Mouse (Mus musculus) neutrophil, adult 5-6 weeks (primary cell): ENCODE data around the gene Itga6. TPM values are rescaled to one million over a fixed set of nuclear protein-coding genes. Genes with fewer than 3 reads are reported as not detected.
"Not testable (repeated sequence)": the region's sequence is repeated elsewhere in the genome, so short reads cannot be mapped to it uniquely, and the experiment has no call there.

Experiments
- ATAC-seq: fragments of 151-379, 151-347 bp; 2 replicates; pipeline ENCODE4 v1.8.0; 2017; ENCODE audit warnings: mild to moderate bottlenecking, moderate TSS enrichment; ENCODE audit not compliant: insufficient number of reproducible peaks, poor library complexity, low FRiP score, severe bottlenecking; ENCODE audit errors: extremely low read depth
- total RNA-seq: library from RNA; stranded (forward); fragments of 200-1000 nt; gene quantifications from 2 replicates; pipeline ENCODE4 v1.2.3, GENCODE M21; 2017

Itga6 gene
- total RNA-seq, result 57.4 and 59.8 TPM in 2 replicates

DNA sequence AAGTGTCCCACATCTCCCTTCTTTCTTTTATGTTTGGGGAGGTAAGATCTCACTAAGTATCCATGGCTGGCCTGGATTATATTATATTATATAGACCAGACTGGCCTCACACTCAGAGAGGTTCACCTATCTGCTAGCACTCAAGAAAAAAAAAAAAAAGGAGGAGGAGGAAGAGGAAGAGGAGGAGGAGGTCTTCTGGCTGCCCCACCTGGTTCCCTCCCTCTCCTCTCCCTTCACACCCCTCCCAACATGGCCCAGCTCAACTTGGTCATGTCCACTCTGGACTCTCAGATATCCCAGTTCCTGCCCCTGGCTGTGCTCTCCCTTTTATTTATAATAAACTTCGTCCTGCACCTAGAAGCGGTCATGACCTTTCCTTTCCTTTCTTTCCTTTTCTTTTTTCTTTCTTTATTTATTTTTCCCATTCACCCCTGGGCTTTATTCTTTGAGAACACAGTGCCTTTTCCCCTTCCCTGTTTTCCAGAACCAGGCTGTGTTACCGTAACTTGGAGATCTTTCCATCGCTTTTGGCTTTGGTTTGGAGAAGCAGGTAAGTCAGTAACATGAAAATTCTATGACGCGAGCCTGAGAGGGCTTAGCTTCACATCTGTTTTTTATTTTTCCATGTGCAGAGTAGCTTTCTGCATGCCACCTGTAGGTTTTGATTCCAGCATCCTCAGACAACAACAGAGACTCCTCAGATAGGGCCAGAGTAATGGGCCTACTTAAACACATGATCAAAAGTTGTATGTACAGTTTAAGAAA is at the start of gene Itga6:
Itga6 (plus strand) TSS at position 7 of the 765 bp plus-strand sequence.
- ATAC-seq, result no peak

DNA sequence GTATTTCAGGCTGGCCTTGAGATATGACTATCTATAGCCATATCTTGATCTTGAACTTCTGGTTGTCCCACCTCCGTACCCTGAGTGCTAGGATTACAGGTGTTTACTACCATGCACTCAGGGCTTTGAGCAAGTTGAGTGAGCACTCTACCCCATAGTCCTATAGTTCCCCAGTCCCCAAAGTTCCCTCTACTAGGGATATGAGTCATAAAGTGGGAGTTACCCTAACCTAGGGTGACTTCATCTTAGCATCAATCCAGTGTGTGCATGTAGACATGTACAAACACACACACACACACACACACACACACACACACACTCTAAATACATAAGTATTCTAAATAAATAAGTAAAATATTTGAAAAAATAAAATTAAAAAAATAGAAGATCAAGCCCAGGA is 48.6 kb upstream of the Itga6 start:
- no peak for ATAC-seq

DNA sequence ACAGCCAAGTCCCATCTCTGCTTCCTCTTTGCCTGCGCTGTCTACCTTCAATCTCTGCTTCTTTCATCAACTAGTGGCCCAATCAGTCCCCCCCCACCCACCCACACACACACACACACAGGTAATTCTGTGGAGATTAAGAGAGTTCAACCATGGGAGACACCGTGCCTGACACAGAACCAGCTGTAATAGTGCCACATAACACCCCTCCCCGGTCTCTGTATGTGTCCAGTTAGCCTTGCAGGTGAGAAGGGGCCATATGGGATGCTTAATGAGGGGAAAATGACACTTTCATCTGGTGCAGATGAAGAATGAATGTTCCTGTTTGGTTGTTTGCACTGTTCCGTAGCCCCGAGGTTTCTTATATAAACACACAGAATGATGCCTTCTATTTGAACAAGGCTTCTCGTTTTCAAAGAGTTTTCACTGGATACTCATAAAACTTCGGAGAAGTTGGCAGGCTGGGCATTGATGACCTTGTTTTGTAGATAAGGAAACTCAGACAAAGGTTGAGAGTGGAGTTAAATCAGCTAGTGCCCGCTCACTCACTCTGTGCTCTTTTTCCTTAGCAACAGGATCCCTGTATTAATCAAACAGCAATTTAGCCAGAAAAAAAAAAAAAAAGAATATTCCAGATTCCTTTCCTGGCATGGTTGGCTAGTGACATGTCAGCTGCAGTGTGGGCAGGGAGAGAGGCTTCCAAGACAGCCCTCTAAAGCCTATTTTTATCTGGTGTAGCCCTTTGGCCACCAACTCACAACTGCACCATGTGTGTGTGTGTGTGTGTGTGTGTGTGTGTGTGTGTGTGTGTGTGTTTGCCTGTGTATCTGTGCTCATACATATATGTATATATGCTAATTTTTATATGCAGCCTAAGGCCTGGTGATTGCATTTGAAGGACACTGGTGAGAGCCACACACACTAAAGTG is 47.7 kb upstream of the Itga6 start:
- no peak for ATAC-seq

DNA sequence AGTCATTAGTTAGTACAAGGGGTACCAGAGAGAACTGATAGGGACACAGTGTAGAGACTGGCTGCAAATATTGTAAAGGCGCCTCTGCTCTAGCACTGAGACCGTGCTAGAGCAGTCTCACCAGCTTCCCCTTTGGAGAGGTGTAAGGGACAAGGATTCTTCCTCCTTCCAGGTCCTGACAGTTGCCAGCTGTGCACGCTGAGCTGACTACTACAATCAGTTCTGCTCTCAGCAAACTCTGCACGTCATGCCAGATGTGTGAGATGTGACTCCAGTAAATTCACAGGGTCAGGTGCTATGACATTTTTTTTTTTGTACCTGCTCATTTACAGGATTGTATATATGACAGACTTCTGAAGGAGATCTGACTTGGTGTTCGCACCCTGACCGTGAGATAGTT is 47.0 kb upstream of the Itga6 start:
- no peak for ATAC-seq

DNA sequence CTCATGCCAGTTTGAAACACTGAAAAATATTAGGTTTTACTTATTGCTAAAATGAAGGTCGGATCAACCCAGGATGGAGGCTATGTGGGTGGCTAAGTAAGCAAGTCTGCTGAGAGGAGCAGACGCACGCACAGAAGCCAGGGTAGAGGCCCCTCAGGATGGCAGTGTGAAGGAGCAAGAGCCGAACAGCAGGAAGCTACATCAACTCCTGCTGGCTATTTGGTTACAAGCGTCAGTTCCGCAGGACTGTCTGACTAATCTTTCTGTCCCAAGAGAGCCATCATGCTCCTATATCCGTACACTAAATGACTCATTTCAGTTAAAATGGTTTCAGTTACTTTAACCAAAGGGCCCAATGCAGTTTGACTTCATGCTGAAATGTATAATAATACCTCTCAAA is 46.5 kb upstream of the Itga6 start:
- no peak for ATAC-seq

DNA sequence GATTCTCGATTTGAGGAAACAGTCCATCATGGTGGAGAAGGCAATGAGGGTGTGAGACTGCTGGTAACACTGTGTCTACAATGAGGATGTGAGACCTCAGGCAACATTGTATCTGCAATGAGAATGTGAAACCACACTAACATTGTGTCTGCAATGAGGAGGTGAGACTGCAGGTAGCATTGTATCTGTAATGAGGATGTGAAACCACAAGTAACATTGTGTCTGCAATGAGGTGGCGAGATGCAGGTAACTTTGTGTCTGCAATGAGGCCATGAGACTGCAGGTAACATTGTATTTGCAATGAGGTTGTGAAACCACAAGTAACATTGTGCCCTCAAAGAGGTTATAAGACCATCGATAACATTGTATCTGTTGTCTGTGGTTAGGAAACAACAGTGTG is 44.1 kb upstream of the Itga6 start:
- ATAC-seq, result no peak

DNA sequence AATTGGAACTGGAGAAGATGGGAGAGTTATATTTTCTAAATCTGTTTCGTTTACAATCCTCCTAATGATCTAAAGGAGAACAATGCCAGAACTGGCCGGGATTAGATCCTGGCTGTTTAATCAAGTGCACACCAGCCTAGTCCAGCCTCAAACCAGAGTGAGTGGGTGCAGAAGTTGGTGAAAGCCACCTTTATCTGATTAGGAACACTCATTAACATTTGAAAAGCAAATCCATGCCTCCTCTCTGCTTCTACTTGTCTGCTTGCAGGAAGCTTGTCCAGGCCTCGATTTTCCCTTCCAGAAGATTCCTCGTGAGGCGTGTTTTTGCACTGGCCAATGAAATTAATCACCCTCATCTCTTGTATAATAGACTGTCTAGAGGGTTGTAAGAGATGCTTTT is 41.1 kb upstream of the Itga6 start:
- ATAC-seq, result no peak

DNA sequence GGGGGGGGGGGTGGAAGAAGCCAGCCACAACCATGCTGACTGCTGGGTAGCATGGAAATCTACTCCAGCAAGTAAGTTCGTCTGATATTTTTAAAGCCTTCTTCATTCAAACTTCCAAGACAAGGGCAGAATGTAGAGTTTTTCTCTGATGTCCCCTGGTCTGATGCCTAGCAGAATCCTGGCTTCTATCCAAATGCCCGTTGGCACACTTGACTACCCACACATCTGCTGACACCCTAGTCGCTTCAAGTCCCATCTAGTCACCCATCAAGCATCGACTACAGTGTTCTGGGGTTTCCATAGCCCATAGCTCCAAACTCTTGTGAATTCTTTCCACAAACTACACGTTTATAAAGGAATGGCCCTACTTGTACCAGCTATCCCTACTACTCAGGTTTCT is 36.5 kb upstream of the Itga6 start:
- ATAC-seq, result no peak

DNA sequence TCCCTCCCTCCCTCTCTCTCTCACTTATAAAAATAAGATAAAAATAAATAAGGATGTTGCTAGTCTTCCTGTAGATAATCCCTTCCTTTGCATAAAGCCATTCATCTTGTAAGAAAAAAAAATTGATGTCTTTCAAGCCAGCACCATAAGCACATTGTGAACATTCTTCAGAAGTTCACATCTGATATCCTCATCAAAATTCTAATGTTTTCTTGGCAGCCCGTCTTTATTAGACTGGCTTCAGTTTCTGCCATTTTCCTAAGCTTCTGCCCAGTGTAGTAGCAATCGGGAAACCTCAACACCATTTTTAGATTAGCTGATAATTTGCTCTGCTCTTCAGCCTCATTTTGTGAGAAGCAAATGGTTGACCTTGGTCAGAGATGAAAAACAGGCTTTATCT is 33.8 kb upstream of the Itga6 start:
- ATAC-seq, result no peak

DNA sequence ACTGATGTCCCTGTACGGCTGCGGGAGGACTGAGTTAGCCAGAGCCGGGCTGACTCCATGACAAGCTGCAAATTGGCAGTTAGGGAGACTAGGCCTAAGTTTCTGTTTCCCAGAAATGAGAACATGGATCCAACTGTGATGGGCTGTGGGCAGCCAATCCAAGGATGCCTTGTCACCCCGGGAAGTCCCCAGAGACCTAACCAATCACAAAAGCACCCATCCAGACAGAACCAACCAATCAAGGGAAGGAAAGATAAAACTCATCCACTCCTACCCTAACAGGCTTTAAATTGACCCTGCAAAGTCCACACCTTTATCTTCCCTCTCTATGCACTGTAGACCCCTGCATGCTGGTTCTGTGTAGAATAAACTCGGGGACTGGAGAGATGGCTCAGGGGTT is 31.0 kb upstream of the Itga6 start:
- ATAC-seq, result no peak

DNA sequence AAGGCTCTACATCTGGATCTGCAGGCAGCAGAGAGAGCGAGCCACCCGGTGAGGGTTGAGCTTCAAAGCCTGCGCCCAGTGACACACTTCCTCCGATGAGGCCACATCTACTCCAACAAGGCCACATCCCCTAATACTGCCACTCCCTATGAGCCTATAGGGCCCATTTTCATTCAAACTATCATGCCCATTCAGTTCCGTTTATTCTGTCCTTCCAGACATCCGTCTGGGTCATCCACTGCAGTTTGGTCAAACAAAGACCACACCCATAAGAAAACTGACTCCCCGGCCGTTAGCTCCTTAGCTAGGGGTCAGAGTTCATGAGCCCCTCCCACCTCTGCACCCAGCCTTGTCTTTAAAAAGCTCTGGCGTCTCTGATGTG is 26.4 kb upstream of the Itga6 start:
- ATAC-seq, result no peak

DNA sequence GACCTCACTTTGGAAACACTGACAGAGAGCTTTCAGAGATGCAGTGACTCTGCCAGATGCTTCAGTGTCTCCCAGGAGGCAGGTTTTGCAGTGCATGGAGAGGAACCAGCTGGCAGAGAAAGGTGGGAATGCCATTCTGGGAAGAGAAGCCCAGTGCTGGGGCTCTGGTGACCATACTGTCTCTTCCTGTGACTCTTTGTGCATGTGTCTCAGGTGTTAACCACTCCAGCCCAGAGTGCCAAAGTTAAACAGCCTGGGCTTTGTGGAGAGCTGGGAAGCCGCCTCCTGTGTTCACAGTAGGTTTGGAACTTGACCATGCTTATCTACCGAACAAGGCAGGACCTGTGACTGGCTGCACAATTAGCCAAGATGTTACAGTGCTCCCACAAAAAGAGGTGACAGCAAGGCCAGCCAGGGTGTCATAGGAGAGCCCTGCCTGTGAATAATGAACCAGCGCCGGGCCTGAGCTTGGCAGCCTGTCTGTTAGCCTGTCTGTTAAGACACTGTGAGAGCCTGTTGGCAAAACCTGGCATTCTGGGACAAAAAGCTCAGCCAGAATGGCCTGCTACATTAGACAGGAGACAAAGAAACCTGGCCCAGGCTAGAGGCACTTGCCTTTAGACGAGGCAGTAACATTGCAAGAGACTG is 25.9 kb upstream of the Itga6 start:
- ATAC-seq, result no peak

DNA sequence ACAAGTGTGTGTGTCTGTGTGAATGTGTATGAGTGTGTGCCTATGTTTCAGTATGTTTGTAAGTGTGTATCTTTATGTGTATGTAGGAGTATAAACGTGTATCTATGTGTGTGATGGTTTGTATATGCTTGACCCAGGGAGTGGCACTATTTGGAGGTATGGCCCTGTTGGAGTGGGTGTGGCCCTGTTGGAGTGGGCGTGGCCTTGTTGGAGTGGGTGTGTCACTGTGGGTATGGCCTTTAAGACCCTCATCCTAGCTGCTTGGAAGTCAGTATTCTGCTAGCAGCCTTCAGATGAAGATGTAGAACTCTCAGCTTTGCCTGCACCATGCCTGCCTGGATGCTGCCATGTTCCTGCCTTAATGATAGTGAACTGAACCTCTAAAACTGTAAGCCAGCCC is 24.9 kb upstream of the Itga6 start:
- not testable (repeated sequence) for ATAC-seq

DNA sequence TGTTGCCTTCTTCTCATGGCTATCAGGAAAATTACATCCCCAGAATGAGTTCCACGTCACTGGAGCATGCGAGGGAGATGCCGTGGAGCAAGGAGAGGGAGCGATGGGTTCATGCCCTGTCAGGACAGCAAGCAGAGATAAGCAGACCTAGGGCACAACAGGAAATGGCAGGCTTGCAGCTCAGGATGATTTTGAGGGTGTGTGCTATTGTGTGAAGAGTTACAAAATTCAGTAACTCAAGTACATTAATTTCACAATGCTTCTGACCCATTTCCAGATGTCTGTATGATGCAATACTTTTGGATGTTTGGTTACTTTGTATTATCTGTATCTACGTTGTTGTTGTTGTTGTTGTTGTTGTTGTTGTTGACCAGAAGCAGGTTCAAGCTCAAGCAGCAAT is 22.5 kb upstream of the Itga6 start:
- no peak for ATAC-seq

DNA sequence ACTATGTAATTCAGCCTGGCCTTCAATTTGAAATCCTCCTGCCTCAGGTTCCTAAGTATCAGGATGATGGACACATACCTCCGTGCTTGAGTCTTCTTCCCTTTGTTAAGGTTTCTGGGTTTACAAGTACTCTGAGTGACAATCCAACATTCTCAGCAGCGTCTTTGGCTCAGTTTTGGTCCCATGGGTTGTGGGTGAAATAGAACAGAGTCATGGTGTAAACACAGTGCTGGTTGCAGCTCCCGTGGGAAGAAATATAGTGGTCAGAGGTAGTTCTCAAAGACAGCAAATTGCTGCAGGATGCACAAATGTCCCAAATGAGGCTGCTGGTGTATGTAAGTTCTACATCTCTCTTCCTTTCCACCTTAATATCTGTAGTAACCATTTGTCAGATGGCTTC is 21.8 kb upstream of the Itga6 start:
- ATAC-seq, result no peak

DNA sequence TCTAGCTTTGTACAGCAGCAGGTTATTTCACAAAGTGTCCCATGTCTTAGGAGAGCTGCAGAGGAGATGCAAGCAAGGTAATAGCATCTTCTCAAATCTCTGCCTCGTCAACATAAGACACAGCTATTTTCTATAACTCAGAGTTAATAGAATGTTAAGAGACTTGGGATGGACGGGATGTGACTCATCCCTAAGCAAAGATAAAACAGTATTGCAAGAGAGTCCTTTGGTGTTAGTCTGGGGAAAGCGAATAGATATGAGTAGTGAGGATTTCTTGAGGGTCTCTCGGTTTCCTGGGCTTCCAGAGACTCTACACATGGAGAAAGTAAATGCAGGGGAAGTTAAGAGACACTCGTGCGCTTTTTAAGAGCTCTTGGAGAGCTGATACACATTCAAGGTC is 21.4 kb upstream of the Itga6 start:
- no peak for ATAC-seq

DNA sequence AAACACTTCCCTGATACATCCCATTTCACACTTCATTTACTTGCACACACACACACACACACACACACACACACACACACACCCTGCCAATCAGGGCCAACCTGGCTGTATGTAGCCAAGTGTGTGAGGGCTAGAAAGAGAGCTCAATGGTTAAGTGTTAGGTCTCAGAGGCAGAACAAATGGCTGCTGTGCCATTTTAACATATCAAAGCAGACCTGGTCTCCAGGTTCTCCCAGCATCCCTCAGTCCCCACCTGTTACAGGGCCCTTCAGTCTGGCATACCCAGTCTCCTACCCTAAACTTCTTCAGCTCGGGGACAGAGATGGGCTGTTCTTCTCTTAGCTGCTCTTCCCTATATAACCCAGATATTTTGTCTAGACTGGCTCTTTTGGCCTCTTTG is 20.0 kb upstream of the Itga6 start:
- no peak for ATAC-seq

DNA sequence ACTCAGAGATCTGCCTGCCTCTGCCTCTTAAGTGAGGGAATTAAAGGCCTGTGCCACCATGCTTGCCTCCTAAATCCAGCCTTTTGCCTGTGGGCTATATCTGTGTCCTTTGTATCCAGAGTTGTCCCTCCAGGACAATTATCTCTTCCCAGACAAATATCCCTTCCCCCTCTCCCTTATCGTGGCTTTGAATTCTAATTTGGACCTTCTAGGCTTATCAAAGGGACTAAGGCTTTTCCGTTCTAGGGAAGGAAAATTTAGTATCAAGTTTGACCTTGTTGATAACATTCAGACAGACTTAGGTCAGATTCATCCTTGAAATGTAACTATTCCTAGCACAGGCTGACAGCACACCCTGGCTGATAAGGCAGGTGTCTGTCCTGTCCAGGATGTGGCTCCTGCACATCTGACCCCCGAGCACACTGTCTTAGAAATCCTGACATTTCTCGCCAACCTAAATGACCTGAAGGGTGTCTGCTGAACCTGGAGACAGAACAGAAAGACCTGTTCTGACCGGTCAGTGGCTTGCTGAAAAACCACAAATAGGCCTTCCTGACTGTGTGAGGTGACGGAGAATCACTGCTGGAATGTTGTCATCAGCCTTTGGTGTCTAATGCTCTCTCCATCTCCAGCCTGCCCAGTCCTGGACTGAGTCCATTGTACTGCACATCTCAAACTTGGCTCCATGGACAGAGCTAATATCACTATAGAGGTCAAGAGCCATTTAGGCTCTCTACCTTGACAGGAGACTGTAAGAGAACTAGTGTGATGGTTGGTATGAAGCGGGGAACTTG is 18.3 kb upstream of the Itga6 start:
- ATAC-seq, result no peak

DNA sequence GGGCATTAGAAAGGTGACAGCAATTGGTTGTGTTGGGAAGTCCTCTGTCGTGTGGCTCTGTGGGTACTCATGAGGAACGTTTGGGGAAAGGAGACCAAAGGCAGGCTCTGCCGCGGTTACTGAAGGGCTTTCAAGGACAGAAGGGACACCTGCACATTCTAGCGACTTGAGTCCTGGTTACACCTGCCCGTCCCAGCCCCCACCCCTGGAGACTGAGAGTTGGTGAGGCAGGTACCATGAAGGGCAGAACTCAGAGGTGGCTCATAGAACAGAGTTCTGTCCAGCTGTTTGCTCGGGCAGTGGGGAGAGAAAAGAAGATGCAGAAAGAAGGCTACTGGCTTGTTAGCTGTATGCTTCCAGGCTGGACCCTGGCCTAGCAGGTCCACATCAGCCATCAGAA is 17.1 kb upstream of the Itga6 start:
- no peak for ATAC-seq
